Mouse (Mus musculus): ENCODE measurements at regions not wholly inside any gene's neighbourhood (a gene's known extent, or its start where the extent isn't known, plus 50 kb on each side); places are given as distances from the start of the nearest gene placed in this dataset.

DNA sequence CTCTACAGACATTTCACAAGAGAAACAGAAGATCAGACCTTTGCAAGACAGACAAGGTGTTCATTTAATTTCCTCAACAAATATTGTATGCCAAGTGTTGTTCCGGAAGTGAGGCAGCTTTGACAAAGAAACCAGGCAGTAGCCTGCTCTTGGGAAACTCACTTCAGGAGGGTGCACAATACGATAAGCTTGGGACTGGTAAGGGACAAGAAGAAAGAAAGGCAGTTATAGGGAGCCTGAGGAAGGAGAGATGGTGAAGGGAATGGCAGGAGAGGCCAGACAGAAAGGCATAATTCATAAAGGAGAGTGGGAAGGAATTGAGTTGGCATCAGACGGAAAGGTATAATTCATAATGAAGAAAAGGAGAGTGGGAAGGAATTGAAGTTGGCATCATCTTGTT is 178.5 kb upstream of the Tenm4 start:
- DNase-seq, result no peak
- Histone ChIP-seq H3K27me3 (ENCODE audit: control insufficient read depth, insufficient read depth, low read length) (no peaks in the 10 kb centered on the region), H3K4me1 (ENCODE audit: control insufficient read depth, insufficient read depth, low read length) (no peaks in the 10 kb centered on the region), H3K79me2 (replicated peaks; ENCODE audit: control insufficient read depth, insufficient read depth, low read length) (no peaks in the 10 kb centered on the region), H3K27ac (no peak overlapping the region), H3K9ac (ENCODE audit: low read depth, low read length) (no peak overlapping the region), H3K36me3 (ENCODE audit: control insufficient read depth, insufficient read depth, low read length) (no peaks in the 10 kb centered on the region), H3K4me3 (no peak overlapping the region)
- TF ChIP-seq EP300 (IDR thresholded peaks at IDR 0.05; ENCODE audit: insufficient read depth, low read depth, low read length) (no peak), CTCF (IDR thresholded peaks at IDR 0.05) (no peak), POLR2A (IDR thresholded peaks at IDR 0.05; ENCODE audit: insufficient read depth, low read depth, low read length) (no peak)
- intact Hi-C loops (cut with DNase I), result no loop called here
- 80% methylated on average over 3 of the region's 3 CpGs for WGBS

DNA sequence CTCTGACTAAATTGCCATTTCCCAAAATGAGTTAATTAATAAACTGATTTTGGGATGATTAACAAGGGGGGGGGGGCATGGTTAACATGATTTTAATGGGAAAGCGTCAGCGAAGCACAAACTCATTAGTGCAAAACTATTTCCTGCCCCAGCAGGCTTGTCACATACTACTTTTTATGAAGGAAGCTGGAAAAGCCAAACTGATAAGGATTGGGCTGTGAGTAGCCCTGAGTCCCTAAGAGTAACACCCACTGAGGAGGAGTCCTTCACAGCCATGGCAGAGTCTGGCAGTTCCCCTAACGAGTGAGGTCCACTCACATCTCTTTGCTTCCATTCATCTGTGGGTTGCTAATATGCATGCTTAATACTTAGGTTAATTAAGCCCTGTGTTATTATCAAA is 173.9 kb upstream of the Tenm4 start:
- H3K9ac ChIP-seq (ENCODE audit: low read depth, low read length), result no peak overlapping the region
- no peaks in the 10 kb centered on the region for H3K4me1 ChIP-seq (ENCODE audit: control insufficient read depth, insufficient read depth, low read length)
- DNase-seq, result no peak
- 59% methylated on average over 3 of the region's 3 CpGs for WGBS
- H3K4me3 ChIP-seq, result no peak overlapping the region
- H3K27ac ChIP-seq, result no peak overlapping the region
- intact Hi-C loops (cut with DNase I), result no loop called here
- H3K36me3 ChIP-seq (ENCODE audit: control insufficient read depth, insufficient read depth, low read length), result no peaks in the 10 kb centered on the region
- no peaks in the 10 kb centered on the region for H3K27me3 ChIP-seq (ENCODE audit: control insufficient read depth, insufficient read depth, low read length)
- TF ChIP-seq CTCF (IDR thresholded peaks at IDR 0.05), result no peak
- TF ChIP-seq EP300 (IDR thresholded peaks at IDR 0.05; ENCODE audit: insufficient read depth, low read depth, low read length), result no peak
- TF ChIP-seq POLR2A (IDR thresholded peaks at IDR 0.05; ENCODE audit: insufficient read depth, low read depth, low read length), result no peak
- no peaks in the 10 kb centered on the region for H3K79me2 ChIP-seq (replicated peaks; ENCODE audit: control insufficient read depth, insufficient read depth, low read length)

DNA sequence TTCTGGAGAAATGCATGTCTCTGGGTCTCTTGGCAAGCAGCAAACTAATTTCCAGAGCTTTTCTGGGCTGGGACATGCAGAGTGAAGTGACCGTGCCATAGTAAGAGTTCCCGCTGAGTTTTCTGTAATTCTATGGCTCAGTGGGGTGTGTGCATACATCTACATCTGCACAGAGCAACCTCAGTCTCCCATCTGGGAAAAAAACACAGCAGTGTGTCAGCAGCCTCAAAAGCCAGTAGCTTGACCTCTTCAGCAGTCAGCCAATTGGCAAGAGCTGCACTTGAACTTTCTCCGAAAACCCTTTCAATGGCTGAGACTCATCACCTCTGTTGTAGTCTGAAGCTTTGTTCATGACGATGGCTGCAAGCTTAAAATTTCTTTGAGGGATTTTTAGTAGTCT is 171.9 kb upstream of the Tenm4 start:
- intact Hi-C loops (cut with DNase I), result no loop called here
- 69% methylated on average over 4 of the region's 4 CpGs for WGBS
- no peaks in the 10 kb centered on the region for H3K27me3 ChIP-seq (ENCODE audit: control insufficient read depth, insufficient read depth, low read length)
- no peaks in the 10 kb centered on the region for H3K4me1 ChIP-seq (ENCODE audit: control insufficient read depth, insufficient read depth, low read length)
- DNase-seq, result no peak
- no peak for TF ChIP-seq EP300 (IDR thresholded peaks at IDR 0.05; ENCODE audit: insufficient read depth, low read depth, low read length)
- TF ChIP-seq POLR2A (IDR thresholded peaks at IDR 0.05; ENCODE audit: insufficient read depth, low read depth, low read length), result no peak
- no peak for TF ChIP-seq CTCF (IDR thresholded peaks at IDR 0.05)
- H3K27ac ChIP-seq, result no peak overlapping the region
- H3K9ac ChIP-seq (ENCODE audit: low read depth, low read length), result no peak overlapping the region
- no peak overlapping the region for H3K4me3 ChIP-seq
- H3K79me2 ChIP-seq (replicated peaks; ENCODE audit: control insufficient read depth, insufficient read depth, low read length), result no peaks in the 10 kb centered on the region
- no peaks in the 10 kb centered on the region for H3K36me3 ChIP-seq (ENCODE audit: control insufficient read depth, insufficient read depth, low read length)

DNA sequence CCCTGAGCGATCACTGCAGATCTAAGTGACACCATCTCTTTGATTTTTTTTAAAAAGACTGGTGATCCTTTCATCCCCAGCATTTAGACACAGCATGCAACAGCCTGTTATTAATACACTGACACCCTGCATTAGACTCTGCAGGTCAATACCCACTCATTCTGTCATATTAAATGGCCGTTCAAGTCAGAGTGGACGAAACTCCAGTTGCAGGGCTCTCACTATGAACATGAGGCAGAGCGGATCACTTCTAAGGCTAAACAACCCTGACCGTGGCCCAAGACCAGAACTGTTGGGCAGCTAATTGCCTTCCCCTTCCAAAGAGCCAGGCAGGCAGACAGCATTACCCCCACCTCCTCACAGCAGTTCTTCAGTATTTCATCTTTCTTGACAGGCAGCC is 168.6 kb upstream of the Tenm4 start:
- DNase-seq, result no peak
- H3K79me2 ChIP-seq (replicated peaks; ENCODE audit: control insufficient read depth, insufficient read depth, low read length), result no peaks in the 10 kb centered on the region
- H3K27me3 ChIP-seq (ENCODE audit: control insufficient read depth, insufficient read depth, low read length), result no peaks in the 10 kb centered on the region
- no peaks in the 10 kb centered on the region for H3K4me1 ChIP-seq (ENCODE audit: control insufficient read depth, insufficient read depth, low read length)
- H3K9ac ChIP-seq (ENCODE audit: low read depth, low read length), result no peak overlapping the region
- 85% methylated on average over 5 of the region's 5 CpGs for WGBS
- intact Hi-C loops (cut with DNase I), result no loop called here
- H3K4me3 ChIP-seq, result no peak overlapping the region
- no peaks in the 10 kb centered on the region for H3K36me3 ChIP-seq (ENCODE audit: control insufficient read depth, insufficient read depth, low read length)
- TF ChIP-seq EP300 (IDR thresholded peaks at IDR 0.05; ENCODE audit: insufficient read depth, low read depth, low read length) (no peak), POLR2A (IDR thresholded peaks at IDR 0.05; ENCODE audit: insufficient read depth, low read depth, low read length) (no peak), CTCF (IDR thresholded peaks at IDR 0.05) (no peak)
- H3K27ac ChIP-seq, result no peak overlapping the region

DNA sequence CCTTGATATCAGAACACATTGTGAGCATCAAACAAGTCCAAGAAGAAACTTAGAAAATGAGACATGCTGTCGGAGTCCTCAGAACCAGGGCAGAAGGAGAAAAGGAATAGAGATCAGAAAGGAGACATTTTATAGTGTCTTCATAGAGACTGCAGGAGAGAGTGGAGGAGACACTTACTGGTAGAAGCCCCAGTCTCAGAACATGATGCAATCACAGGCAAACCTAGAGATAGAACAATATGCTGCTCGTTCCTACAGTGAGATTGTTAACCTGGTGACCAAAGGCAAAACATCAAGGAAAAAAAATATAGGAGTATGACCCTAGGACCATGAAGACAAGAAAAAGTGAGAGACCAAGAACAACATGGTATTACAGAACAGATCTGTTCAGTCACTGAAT is 164.7 kb upstream of the Tenm4 start:
- Histone ChIP-seq H3K27ac (no peak overlapping the region), H3K36me3 (ENCODE audit: control insufficient read depth, insufficient read depth, low read length) (no peaks in the 10 kb centered on the region), H3K4me1 (ENCODE audit: control insufficient read depth, insufficient read depth, low read length) (no peaks in the 10 kb centered on the region), H3K9ac (ENCODE audit: low read depth, low read length) (no peak overlapping the region), H3K27me3 (ENCODE audit: control insufficient read depth, insufficient read depth, low read length) (no peaks in the 10 kb centered on the region), H3K4me3 (no peak overlapping the region), H3K79me2 (replicated peaks; ENCODE audit: control insufficient read depth, insufficient read depth, low read length) (no peaks in the 10 kb centered on the region)
- TF ChIP-seq POLR2A (IDR thresholded peaks at IDR 0.05; ENCODE audit: insufficient read depth, low read depth, low read length), result no peak
- DNase-seq, result no peak
- WGBS, result 73% methylated on average over 2 of the region's 2 CpGs
- intact Hi-C loops (cut with DNase I), result no loop called here

DNA sequence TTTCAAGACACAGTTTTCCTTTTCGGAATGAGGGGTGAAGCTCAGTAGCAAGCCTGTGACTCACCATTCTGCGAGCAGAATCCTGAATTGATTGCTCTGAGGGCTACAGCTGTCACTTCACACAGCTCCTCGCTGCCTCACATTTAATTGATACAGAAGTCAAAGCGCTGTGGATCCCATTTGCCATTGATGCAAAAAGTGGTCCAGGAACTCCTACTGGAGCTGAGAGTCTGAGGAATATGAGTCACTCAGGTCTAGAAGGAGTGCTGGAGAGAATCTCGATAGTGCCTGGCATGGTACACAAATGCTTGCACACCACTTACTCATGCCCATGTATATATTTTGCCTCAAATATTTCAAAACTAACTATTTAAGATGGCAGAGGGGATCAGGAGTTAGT is 158.0 kb upstream of the Tenm4 start:
- H3K36me3 ChIP-seq (ENCODE audit: control insufficient read depth, insufficient read depth, low read length), result no peaks in the 10 kb centered on the region
- no peaks in the 10 kb centered on the region for H3K4me1 ChIP-seq (ENCODE audit: control insufficient read depth, insufficient read depth, low read length)
- no peak overlapping the region for H3K9ac ChIP-seq (ENCODE audit: low read depth, low read length)
- intact Hi-C loops (cut with DNase I), result no loop called here
- 82% methylated on average over 5 of the region's 5 CpGs for WGBS
- no peak overlapping the region for H3K27ac ChIP-seq
- TF ChIP-seq CTCF (IDR thresholded peaks at IDR 0.05), result no peak
- TF ChIP-seq POLR2A (IDR thresholded peaks at IDR 0.05; ENCODE audit: insufficient read depth, low read depth, low read length), result no peak
- no peak for TF ChIP-seq EP300 (IDR thresholded peaks at IDR 0.05; ENCODE audit: insufficient read depth, low read depth, low read length)
- H3K79me2 ChIP-seq (replicated peaks; ENCODE audit: control insufficient read depth, insufficient read depth, low read length), result no peaks in the 10 kb centered on the region
- DNase-seq, result no peak
- H3K27me3 ChIP-seq (ENCODE audit: control insufficient read depth, insufficient read depth, low read length), result no peaks in the 10 kb centered on the region
- no peak overlapping the region for H3K4me3 ChIP-seq
